Mouse (Mus musculus): ENCODE results near the gene Supt16. TPM values are rescaled to one million over a fixed set of nuclear protein-coding genes. Genes with fewer than 3 reads are reported as not detected.
A peak's percentile ranks its signal among the peaks of the same experiment; 100 is the strongest.

The Supt16 gene
- 10 to 100 TPM; 21.7 to 25.5 TPM for total RNA-seq (2021)

DNA sequence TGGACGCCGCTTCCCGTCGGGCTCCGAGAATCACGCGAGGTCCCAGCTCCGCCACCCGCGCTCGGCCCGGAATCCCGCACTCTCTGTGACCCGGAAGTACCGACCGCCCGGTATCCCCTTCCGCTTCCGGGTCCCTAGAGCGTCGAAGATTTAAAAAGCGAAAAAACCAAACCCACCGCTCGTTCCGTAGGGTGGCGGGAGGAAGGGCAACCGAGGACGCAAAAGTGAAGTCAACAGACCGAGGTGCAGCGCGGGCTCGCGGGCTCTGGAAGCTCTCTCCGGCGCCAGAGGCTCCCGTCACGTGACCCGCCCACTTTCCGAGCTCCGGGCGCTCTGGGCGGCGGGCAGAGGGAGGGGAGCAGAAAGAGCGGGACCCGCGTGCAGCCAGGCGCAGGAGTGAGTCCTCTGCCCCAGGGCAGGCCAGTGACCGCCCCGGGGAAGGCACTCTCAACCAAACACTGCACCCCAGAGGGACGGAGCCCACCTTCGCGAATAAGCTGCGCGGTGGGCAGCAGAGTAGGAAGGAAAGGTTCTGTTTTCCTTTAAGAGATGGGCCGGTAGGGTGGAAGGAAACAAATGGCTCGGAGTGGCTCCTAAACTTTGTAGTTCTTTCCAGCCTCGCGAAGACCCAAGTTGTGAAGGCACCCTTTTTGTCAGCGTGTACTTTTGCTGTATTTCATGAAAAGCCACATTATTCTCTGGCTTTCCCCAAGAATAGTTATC lies at the start of gene Supt16:
Supt16 (minus strand) TSS at position 261 of the 723 bp plus-strand sequence.
- DNase-seq: peak; percentile 79 to 90
- intact Hi-C loops (cut with DNase I): loop anchor here (5.0 kb wide), 3 partner anchors 95 to 215 kb away; partner anchors contain the start of genes Arhgef40, Hnrnpc and Zfp219

DNA sequence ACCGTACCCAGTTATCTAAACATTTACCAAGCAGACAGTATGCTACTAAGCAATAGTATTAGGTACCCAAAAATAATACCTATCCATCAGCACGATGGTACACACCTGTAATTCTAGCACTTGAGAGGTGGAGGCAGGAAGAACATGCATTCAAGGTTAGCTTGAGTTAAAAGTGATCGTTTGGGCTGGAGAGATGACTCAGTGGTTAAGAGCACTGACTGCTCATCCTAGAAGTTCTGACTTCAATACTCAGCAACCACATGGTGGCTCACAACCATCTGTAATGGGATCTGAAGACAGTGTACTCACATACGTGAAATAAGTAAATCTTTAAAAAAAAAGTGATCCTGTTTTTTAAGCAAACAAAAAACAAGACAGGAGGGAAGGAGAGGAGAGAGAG lies 48.9 kb upstream of the Supt16 start:
- DNase-seq: no peak
- intact Hi-C loops (cut with DNase I): no loop called here

GRCm38 (mm10) chr14:52244690-52245042 lies 47.5 kb upstream of the Supt16 start:
- intact Hi-C loops (cut with DNase I): loop anchor here (1.0 kb wide), 1 partner anchor 13 kb away; the partner anchor contains the start of gene Chd8
- no peak for DNase-seq

DNA sequence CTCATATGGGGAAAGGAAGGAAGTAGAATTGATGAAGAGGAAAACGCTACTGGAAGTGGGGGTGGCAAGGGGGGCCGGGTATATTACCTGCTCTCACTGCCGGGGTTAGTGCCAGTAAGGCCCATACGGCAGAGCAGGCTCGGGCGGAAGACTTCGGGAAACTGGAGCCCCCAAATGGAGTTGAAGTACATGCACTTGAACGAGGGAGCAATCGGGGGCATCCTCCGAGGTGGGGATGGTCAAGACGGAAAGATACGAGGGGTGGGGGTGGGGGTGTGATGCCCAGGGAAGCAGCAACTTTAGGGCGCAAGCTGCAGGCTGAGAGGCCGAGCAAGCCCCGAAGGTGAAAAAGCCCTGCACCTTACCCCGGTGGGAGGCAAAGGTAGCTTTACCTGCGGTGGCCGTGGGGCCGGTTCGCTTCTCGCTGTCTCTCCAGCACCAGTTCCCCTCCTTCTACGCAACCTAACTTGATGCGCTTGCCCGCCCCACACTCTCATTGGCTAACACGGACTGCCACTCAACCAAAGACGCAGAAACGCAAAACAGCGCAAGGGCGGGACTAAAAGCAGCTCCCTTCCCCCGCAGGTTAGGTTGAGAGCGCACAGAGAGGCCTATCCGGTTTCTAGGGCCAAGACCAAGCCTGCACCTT lies 46.9 kb upstream of the Supt16 start:
- intact Hi-C loops (cut with DNase I): loop anchor here (1.0 kb wide), 1 partner anchor 13 kb away; the partner anchor contains the start of gene Chd8
- DNase-seq: peak; percentile 99 to 100

DNA sequence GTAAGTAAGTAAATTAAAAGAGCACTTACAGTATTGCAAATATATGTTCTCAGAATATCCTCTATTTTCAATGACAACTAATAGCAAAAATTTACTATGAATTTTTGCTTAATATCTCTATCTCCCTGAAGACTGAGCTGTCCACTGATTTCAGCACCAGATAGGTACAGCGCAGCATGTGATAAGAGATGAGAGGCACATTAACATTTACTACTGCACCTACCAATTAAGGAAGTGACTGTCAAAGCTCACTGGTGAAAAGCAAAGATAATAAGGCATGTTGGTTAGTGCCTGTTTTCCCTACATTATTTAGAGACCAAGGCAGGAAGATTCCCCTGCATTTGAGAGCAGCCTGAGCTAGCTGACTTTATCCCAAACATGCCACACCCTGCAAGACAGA lies 39.0 kb upstream of the Supt16 start:
- intact Hi-C loops (cut with DNase I): no loop called here
- DNase-seq: no peak

GRCm38 (mm10) chr14:52235165-52235564 lies 37.9 kb upstream of the Supt16 start:
- DNase-seq: peak; percentile 24 to 26
- intact Hi-C loops (cut with DNase I): no loop called here

GRCm38 (mm10) chr14:52232249-52232648 lies 35.0 kb upstream of the Supt16 start:
- DNase-seq: no peak
- intact Hi-C loops (cut with DNase I): no loop called here

DNA sequence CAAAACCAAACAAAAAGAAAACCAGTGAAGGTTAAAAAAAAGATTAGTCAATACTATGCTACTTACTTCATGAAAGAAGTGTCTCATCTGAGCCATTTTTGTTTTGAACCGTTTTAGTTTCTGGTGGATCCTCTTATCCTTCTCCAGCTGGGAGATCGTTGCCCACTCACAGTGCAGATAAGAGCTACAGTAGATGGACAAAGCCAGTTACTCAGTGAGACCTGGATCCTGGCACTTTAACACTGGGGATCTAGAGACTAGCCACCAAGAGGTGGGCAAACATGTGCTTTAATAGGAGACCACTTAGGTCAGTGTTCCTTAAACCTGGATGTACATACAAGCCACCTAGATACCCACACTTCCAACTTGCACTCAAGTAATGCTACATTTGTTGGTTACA lies 28.8 kb upstream of the Supt16 start:
- intact Hi-C loops (cut with DNase I): loop anchor here (5.0 kb wide), 1 partner anchor 54 kb away; no protein-coding TSS in a partner anchor
- DNase-seq: no peak

GRCm38 (mm10) chr14:52217261-52217660 lies 20.0 kb upstream of the Supt16 start:
- DNase-seq: no peak
- intact Hi-C loops (cut with DNase I): loop anchor here (1.0 kb wide), 1 partner anchor 16 kb away; no protein-coding TSS in a partner anchor

GRCm38 (mm10) chr14:52199412-52199811 lies 2.2 kb upstream of the Supt16 start:
- intact Hi-C loops (cut with DNase I): loop anchor here (5.0 kb wide), 3 partner anchors 97 to 217 kb away; partner anchors contain the start of genes Arhgef40, Hnrnpc and Zfp219
- DNase-seq: no peak

DNA sequence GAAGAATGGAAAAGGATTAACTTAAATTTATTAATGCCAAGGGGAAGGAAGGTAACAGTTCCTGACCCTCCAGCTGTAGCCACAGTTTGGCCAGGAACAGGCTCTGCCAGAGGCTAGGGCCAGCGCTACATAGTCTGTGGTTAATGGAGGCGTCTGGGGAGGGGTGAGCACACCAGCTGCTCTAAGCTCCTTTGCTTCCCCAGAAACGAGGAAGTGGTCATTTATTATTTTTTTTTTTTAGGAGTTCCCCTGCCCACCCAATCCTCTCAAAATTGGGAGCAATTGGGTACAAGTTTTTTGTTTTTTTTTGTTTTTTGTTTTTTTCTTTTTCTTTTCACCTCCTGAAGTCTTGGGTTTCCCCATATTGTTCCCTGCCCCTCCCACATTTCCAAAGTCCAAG lies 925 bp upstream of the Supt16 start:
- no peak for DNase-seq
- intact Hi-C loops (cut with DNase I): loop anchor here (5.0 kb wide), 3 partner anchors 96 to 216 kb away; partner anchors contain the start of genes Arhgef40, Hnrnpc and Zfp219

DNA sequence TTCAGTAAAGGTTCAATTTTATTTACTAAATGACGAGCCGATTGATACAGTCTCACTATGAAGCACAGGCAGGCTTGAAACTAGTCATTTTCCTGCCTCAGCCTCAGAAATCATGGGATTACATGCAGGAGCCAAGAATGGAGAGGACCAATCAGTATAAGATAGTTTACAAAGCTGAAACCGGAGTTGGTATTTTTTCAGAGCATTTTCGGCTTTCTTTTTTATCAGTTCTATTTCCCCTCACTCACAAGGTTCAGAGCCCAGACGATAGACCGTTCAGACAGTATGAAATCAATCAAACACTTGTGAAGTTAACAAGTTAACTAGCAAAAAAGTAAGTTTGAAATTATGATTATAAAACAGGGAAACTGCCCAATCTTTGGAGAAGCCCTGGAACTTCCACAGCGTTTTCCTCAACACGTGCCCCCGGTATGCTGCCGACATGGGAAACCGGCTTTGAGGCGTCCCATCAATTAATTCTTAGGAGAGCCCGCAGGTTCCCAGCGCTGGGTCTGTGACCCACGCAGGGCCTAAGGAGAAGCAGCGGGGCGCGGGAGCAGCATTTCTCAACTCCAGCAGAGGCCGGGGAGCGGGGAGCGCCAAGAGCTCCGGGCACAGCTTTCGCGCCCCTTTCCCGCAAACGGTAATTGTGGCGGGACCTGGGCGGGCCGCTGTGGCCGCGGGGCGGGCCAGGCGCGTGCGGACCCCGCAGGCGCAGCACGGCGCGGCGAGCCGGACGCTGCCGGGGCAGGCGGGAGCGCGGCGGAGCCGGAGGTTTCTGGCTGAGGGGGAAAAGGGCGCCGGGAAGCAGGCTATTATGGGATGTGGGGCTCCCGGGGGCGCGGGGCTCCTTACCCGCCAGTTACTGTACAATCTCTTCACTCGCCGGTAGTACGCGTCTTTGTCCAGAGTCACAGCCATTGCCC lies 723 bp downstream of the Supt16 start:
- peak in 1 of 2 experiments; percentile 16 for DNase-seq
- intact Hi-C loops (cut with DNase I): loop anchor here (5.0 kb wide), 3 partner anchors 94 to 214 kb away; partner anchors contain the start of genes Arhgef40, Hnrnpc and Zfp219

DNA sequence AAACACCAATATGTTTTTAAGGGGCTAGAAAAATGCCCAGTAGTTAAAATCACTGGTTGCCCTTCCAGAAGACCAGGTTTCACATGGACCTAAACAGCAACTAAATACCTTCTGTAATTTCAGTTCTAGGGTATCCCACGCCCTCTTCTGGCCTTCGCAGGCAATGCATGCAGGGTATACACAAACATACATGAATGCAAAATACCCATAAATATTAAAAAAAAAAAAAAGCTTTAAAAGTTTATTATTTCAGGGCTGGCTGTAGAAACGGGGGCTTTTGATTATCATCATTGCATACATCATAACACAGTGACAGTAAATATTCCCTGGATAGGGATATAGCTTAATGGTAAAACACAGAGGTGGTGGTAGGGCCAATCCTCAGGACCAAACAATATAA lies 1.5 kb downstream of the Supt16 start:
- peak; percentile 18 to 39 for DNase-seq
- intact Hi-C loops (cut with DNase I): loop anchor here (2.0 to 5.0 kb wide), 4 partner anchors 75 to 213 kb away; partner anchors contain the start of genes Arhgef40, Hnrnpc and Zfp219

DNA sequence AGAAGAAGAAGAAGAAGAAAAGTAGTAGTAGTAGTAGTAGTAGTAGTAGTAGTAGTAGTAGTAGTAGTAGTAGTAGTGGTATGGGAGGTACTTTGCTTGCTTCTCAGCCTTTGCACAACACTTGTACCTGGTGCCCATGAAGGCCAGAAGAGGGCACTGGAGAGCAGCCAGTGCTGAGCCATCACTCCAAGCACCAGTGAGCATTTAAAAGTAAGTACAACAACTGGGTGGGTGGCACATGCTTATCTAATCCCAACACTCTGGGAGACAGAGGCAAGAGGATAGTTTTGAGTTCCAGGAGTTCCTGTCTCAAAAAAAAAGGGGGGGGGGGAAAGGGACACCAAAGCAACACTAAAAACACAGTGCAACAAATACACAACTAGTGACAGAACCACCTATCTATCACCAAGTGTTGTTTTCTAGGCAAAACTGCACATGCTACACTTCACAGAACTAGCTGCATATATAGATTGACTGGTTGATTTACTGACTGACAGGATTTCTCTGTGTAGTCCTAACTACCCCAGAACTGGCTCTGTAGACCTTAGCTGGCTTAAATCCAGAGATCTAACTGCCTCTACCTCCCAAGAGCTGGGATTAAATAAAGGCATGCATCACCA lies 6.4 kb downstream of the Supt16 start:
- intact Hi-C loops (cut with DNase I): no loop called here
- DNase-seq: peak in 1 of 2 experiments; percentile 18

GRCm38 (mm10) chr14:52189519-52189918 lies 7.7 kb downstream of the Supt16 start:
- DNase-seq: no peak

DNA sequence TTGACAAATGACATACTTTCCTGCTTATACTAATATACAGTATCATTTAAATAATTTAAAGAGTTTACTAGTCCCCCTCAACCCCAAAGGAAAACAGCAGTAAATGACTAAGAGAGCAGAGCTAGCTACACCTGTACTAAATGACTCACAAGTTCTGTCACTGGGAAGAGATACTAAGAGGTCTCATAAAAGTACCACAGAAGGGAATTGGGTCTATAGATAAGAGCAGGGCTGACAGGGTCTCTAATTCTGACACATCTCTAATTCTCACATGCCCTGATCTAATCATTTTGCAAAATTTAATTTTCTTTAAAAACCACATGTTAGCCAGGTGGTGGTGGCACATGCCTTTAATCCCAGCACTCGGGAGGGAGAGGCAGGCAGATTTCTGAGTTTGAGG lies 8.4 kb downstream of the Supt16 start:
- DNase-seq: no peak
- intact Hi-C loops (cut with DNase I): no loop called here

More at GRCm38 (mm10) chr14:52189519-52189918, 7.7 kb downstream of the Supt16 start:
- intact Hi-C loops (cut with DNase I): no loop called here

GRCm38 (mm10) chr14:52166571-52166970 lies 30.6 kb downstream of the Supt16 start:
- intact Hi-C loops (cut with DNase I): no loop called here
- no peak for DNase-seq

- DNase-seq: no peak
- intact Hi-C loops (cut with DNase I): no loop called here
These were observed 36.3 kb downstream of the Supt16 start for GRCm38 (mm10) chr14:52160911-52161310.

DNA sequence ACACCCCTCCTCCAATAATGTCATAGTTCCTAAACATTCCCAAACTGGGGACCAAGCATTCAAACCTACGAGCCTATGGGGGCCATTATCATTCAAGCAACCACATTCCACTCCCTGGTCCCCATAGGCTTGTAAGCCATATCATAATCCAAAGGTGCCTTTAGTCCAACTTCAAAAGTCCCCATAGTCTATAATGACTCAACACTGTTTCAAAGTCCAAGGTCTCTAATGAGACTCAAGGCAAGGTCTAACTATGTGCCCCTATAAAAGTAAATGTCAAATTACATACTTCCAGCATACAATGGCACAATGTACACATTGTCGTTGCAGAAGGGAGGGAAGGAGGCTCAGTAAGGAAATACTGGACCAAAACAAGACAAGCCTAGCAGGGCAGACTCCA lies 42.2 kb downstream of the Supt16 start:
- intact Hi-C loops (cut with DNase I): no loop called here
- no peak for DNase-seq

GRCm38 (mm10) chr14:52152613-52153012 lies 44.6 kb downstream of the Supt16 start:
- intact Hi-C loops (cut with DNase I): no loop called here
- DNase-seq: no peak

All from heart, postnatal 36 days (tissue).